Mouse (Mus musculus) lung, embryonic 16.5 days (tissue): ENCODE results near the gene Poc5. TPM values are rescaled to one million over a fixed set of nuclear protein-coding genes. Genes with fewer than 3 reads are reported as not detected.

Experiments
- ATAC-seq: fragments of 200-750 bp; cut with Nextera tagmentation; 2 replicates; pipeline ENCODE4 v1.8.0; 2017; ENCODE audit warnings: low read depth, mild to moderate bottlenecking, moderate library complexity
- H3K27ac ChIP-seq: fragments of 300-500 bp; sonication (generic); 2 replicates; pipeline ENCODE4 v1.5.1; 2014; ENCODE audit warnings: mild to moderate bottlenecking, control low read depth, low read length
- H3K27me3 ChIP-seq: fragments of 300-500 bp; sonication (generic); 2 replicates; pipeline ENCODE4 v1.6.1; 2014; ENCODE audit warnings: low read depth, low read length, mixed read lengths; ENCODE audit not compliant: control insufficient read depth, insufficient read depth
- H3K36me3 ChIP-seq: fragments of 300-500 bp; sonication (generic); 2 replicates; pipeline ENCODE4 v1.6.1; 2014; ENCODE audit warnings: low read length; ENCODE audit not compliant: control insufficient read depth, insufficient read depth
- H3K4me1 ChIP-seq: fragments of 300-500 bp; sonication (generic); replicated peaks from 2 replicates; pipeline ENCODE4 v1.6.1; 2014; ENCODE audit warnings: low read length, mixed read lengths; ENCODE audit not compliant: control insufficient read depth, insufficient read depth
- H3K4me2 ChIP-seq: fragments of 300-500 bp; sonication (generic); 2 replicates; pipeline ENCODE4 v1.6.1; 2014; ENCODE audit warnings: low read depth, low read length, control low read depth
- H3K4me3 ChIP-seq: fragments of 300-500 bp; sonication (generic); 2 replicates; pipeline ENCODE4 v1.5.1; 2014; ENCODE audit warnings: mild to moderate bottlenecking, low read length, control low read depth
- H3K9ac ChIP-seq: fragments of 300-500 bp; sonication (generic); 2 replicates; pipeline ENCODE4 v1.6.1; 2014; ENCODE audit warnings: low read length, control low read depth
- H3K9me3 ChIP-seq: fragments of 300-500 bp; sonication (generic); 2 replicates; pipeline ENCODE4 v1.6.1; 2016; ENCODE audit warnings: low read length; ENCODE audit not compliant: control insufficient read depth
- WGBS: fragments of 180-500 bp; shearing (Covaris S2); extraction: QIAGEN DNeasy Blood & Tissue Kit; methylation state at CpG from one replicate; pipeline ENCODE4 v1.1.7; 2014; 5-methylcytosine and 5-hydroxymethylcytosine counted together
- polyA plus RNA-seq: library from polyadenylated mRNA; unstranded; fragments of >200 nt; fragmentation: Nextera tagmentation; extraction: Ambion mirVana; gene quantifications from 2 replicates; pipeline ENCODE4 v1.2.1, GENCODE M21; 2015

The Poc5 gene
- polyA plus RNA-seq, 1 experiment from 2014 or later, result 20.4 TPM

DNA sequence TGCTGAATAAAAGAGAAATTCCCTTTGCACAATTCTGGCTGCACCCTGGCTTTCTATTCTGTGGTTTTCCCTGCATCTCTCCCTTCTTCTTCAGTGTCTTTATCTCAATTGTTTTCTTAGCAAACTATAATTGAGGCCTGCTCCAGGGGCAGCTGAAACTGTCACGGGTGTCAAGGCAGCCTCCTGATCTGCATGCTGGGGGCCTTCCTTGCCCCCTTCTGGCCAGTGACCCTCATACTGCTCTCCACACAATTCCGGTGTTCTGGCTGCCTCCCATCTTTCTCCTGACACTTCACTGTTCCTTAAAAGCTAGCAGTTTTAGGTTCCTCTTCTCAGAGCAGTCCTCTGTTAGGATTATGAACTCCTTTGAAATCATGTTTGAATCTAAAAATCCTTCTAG is 1.2 kb downstream of the Poc5 start:
- H3K27me3 ChIP-seq, result no peaks in the 10 kb centered on the region
- H3K4me1 ChIP-seq, result peaks cover 9% of the 10 kb centered on the region
- H3K4me3 ChIP-seq, result peak overlapping the region; percentile 95
- no peak for ATAC-seq
- no peak overlapping the region for H3K27ac ChIP-seq
- H3K36me3 ChIP-seq, result peaks cover 21% of the 10 kb centered on the region
- peak overlapping the region; percentile 59 for H3K4me2 ChIP-seq
- peak overlapping the region; percentile 89 for H3K9ac ChIP-seq
- no peaks in the 10 kb centered on the region; the same call in 1 of the 2 replicates for H3K9me3 ChIP-seq
- 17% methylated on average over 2 of the region's 2 CpGs for WGBS

DNA sequence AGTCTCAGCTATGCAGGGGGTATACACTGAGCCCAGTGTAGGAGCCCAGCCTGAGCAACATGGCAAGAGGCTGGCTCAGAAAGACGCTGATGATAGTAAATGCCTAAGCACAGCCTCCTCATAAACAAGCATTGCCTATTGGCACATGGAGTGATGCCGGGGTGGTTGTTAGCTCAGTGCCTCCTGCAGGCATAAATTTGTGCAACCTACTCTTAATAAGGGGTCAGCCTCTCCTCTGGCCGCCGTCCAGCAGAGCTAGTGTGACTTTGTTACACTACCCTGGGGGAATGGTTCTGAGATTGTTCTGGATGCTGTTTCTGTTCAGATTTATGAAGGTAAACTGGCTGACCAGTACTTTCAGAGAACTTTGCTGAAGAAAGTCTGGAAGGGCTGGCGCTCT is 13.2 kb downstream of the Poc5 start:
- Histone ChIP-seq H3K4me2 (no peak overlapping the region), H3K4me3 (no peak overlapping the region), H3K4me1 (no peaks in the 10 kb centered on the region), H3K36me3 (peaks cover 58% of the 10 kb centered on the region), H3K27me3 (no peaks in the 10 kb centered on the region), H3K27ac (no peak overlapping the region), H3K9ac (no peak overlapping the region), H3K9me3 (no peaks in the 10 kb centered on the region)
- ATAC-seq, result no peak
- 92% methylated on average over 5 of the region's 5 CpGs for WGBS

DNA sequence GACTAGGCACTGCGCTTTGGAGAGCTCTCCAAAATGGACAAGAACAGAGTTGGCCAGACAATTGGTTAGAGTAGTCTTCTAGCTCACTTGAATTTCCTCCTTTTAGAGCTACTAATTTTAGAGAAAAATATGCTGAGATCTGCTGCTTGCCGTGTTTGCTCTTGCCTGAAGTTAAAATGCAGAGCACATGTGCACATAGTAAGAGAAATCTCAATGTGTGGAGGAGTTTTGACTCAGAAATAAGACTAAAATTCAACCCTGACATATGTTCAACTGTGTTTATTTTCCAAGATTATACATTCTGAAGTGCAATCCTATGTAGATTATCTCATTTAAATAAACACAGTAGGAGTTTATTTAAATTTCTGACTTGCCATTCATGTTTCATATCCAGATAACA is 17.4 kb downstream of the Poc5 start:
- Histone ChIP-seq H3K4me3 (no peak overlapping the region), H3K27me3 (no peaks in the 10 kb centered on the region), H3K4me2 (no peak overlapping the region), H3K36me3 (peaks cover 37% of the 10 kb centered on the region), H3K9ac (no peak overlapping the region), H3K9me3 (no peaks in the 10 kb centered on the region), H3K4me1 (no peaks in the 10 kb centered on the region), H3K27ac (no peak overlapping the region)
- ATAC-seq, result no peak
- 95% methylated on average over 2 of the region's 2 CpGs for WGBS

GRCm38 (mm10) chr13:96407040-96407439 is 18.9 kb downstream of the Poc5 start:
- no peak overlapping the region for H3K27ac ChIP-seq
- no peaks in the 10 kb centered on the region for H3K4me1 ChIP-seq
- peaks cover 38% of the 10 kb centered on the region for H3K36me3 ChIP-seq
- ATAC-seq, result peak; percentile 66
- no peaks in the 10 kb centered on the region for H3K27me3 ChIP-seq
- no peak overlapping the region for H3K4me3 ChIP-seq
- H3K9me3 ChIP-seq, result no peaks in the 10 kb centered on the region
- H3K9ac ChIP-seq, result no peak overlapping the region
- WGBS, result 60% methylated on average over 4 of the region's 4 CpGs
- H3K4me2 ChIP-seq, result no peak overlapping the region

GRCm38 (mm10) chr13:96408786-96409185 is 20.7 kb downstream of the Poc5 start:
- Histone ChIP-seq H3K9ac (no peak overlapping the region), H3K9me3 (no peaks in the 10 kb centered on the region), H3K4me3 (no peak overlapping the region), H3K27me3 (no peaks in the 10 kb centered on the region), H3K36me3 (peaks cover 35% of the 10 kb centered on the region), H3K4me2 (no peak overlapping the region), H3K4me1 (no peaks in the 10 kb centered on the region), H3K27ac (no peak overlapping the region)
- no peak for ATAC-seq
- 88% methylated on average over 1 of the region's 1 CpGs for WGBS

DNA sequence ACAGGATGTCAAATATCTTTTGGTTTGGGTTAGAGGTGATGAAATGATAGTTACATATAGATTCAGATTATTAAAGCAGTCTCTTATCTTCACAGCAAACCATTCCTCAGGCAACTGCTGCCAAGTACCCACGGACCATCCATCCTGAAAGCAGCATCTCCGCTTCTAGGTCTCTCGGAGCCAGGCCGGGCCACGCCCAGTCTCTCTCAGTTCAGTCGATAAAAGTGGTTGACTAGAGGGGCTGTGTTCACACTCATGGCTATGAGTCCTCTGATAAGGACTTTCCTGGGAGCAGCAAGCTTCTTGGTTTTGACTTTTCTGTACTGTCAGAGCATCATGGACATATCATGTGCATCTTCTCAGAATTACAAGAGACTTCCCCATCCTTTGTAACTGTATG is 26.3 kb downstream of the Poc5 start:
- H3K36me3 ChIP-seq, result peaks cover 44% of the 10 kb centered on the region
- H3K9ac ChIP-seq, result no peak overlapping the region
- 73% methylated on average over 6 of the region's 6 CpGs for WGBS
- H3K4me3 ChIP-seq, result no peak overlapping the region
- no peak overlapping the region for H3K27ac ChIP-seq
- H3K4me2 ChIP-seq, result no peak overlapping the region
- no peaks in the 10 kb centered on the region for H3K4me1 ChIP-seq
- H3K27me3 ChIP-seq, result no peaks in the 10 kb centered on the region
- no peak for ATAC-seq
- no peaks in the 10 kb centered on the region for H3K9me3 ChIP-seq

GRCm38 (mm10) chr13:96416380-96416779 is 28.3 kb downstream of the Poc5 start:
- peaks cover 30% of the 10 kb centered on the region for H3K36me3 ChIP-seq
- H3K4me2 ChIP-seq, result no peak overlapping the region
- H3K27me3 ChIP-seq, result no peaks in the 10 kb centered on the region
- H3K9ac ChIP-seq, result no peak overlapping the region
- H3K9me3 ChIP-seq, result no peaks in the 10 kb centered on the region
- ATAC-seq, result no peak
- H3K4me3 ChIP-seq, result no peak overlapping the region
- H3K4me1 ChIP-seq, result no peaks in the 10 kb centered on the region
- H3K27ac ChIP-seq, result no peak overlapping the region
- WGBS, result 88% methylated on average over 8 of the region's 8 CpGs

DNA sequence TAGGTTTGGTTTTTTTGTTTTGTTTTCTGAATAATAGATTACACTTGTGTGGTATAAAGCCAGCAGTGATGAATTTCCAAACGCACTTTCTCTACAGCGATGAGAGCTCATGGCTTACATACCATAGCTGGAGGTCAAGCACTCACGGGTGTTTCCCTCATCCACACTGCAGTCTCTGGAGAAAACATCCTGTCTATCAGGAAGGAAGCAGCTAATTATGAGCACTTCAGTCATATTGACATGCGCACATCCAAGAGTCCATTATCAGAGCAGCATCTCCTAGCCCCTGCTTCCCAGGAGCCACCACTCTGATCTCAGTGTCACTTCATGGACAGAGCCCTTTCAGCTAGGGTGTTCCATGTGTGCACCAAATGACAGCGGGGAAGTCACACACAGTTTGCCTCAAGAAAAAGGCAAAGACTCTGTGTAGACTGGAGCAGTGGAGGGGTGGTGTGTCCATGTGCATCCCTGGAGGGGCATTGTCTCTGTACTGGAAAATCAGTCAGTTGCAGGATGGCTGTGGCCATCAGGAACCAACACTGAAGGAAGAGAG is 29.2 kb downstream of the Poc5 start:
- H3K4me1 ChIP-seq, result no peaks in the 10 kb centered on the region
- H3K9me3 ChIP-seq, result no peaks in the 10 kb centered on the region
- H3K27me3 ChIP-seq, result no peaks in the 10 kb centered on the region
- peak overlapping the region; percentile 65 for H3K27ac ChIP-seq
- H3K9ac ChIP-seq, result no peak overlapping the region
- ATAC-seq, result peak; percentile 64
- 68% methylated on average over 5 of the region's 5 CpGs for WGBS
- H3K4me3 ChIP-seq, result no peak overlapping the region
- peaks cover 30% of the 10 kb centered on the region for H3K36me3 ChIP-seq
- no peak overlapping the region for H3K4me2 ChIP-seq

DNA sequence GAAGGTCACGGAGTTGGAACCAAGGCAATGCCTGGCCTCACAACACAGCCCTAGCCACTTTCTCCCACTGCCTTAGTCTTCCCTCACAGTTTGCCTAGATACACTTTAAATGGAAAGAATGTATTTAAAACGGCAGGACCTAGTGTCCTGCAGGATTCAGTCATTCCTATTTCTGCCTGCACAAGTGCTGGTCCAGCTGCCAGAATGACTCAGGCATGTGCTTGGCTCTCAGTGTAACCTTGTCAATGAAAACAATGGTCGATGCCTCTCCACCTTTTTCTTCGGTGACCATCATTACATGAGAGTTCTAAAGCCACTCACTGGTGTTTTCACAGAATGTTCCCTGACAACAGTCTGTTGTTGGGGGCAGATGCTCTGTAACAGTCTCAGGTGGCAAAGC is 30.4 kb downstream of the Poc5 start:
- no peaks in the 10 kb centered on the region for H3K9me3 ChIP-seq
- no peak overlapping the region for H3K9ac ChIP-seq
- H3K4me3 ChIP-seq, result no peak overlapping the region
- H3K4me1 ChIP-seq, result no peaks in the 10 kb centered on the region
- H3K4me2 ChIP-seq, result no peak overlapping the region
- no peak for ATAC-seq
- H3K27ac ChIP-seq, result no peak overlapping the region
- no peaks in the 10 kb centered on the region for H3K27me3 ChIP-seq
- 88% methylated on average over 4 of the region's 4 CpGs for WGBS
- peaks cover 28% of the 10 kb centered on the region for H3K36me3 ChIP-seq

- Histone ChIP-seq H3K36me3 (peaks cover 6% of the 10 kb centered on the region), H3K4me3 (no peak overlapping the region), H3K4me2 (no peak overlapping the region), H3K27ac (no peak overlapping the region), H3K27me3 (no peaks in the 10 kb centered on the region), H3K9ac (no peak overlapping the region), H3K9me3 (no peaks in the 10 kb centered on the region), H3K4me1 (no peaks in the 10 kb centered on the region)
- no peak for ATAC-seq
Measured at GRCm38 (mm10) chr13:96421230-96421629, 33.1 kb downstream of the Poc5 start.
